Mouse (Mus musculus) limb, embryonic 14.5 days (tissue): ENCODE data around the gene Acad8. TPM values are rescaled to one million over a fixed set of nuclear protein-coding genes. Genes with fewer than 3 reads are reported as not detected.

Source experiments
- ATAC-seq: fragments of 200-750 bp; cut with Nextera tagmentation; 2 replicates; pipeline ENCODE4 v1.8.0; 2017; ENCODE audit warnings: low read depth, moderate number of reproducible peaks, moderate TSS enrichment; ENCODE audit not compliant: low FRiP score
- DNase-seq: peaks from one replicate; pipeline ENCODE4 v3.0.0-alpha.2; 2015; ENCODE audit warnings: low spot score
- H3K27ac ChIP-seq: fragments of 300-500 bp; sonication (generic); replicated peaks from 2 replicates; pipeline ENCODE4 v1.5.1; 2014; ENCODE audit warnings: low read depth, mild to moderate bottlenecking, low read length, moderate library complexity, mixed read lengths
- H3K27me3 ChIP-seq: fragments of 300-500 bp; sonication (generic); 2 replicates; pipeline ENCODE4 v1.6.1; 2014; ENCODE audit warnings: low read length, mixed read lengths; ENCODE audit not compliant: control insufficient read depth, insufficient read depth
- H3K36me3 ChIP-seq: fragments of 300-500 bp; sonication (generic); 2 replicates; pipeline ENCODE4 v1.6.1; 2014; ENCODE audit warnings: mild to moderate bottlenecking, low read length, moderate library complexity, mixed read lengths; ENCODE audit not compliant: control insufficient read depth, insufficient read depth
- H3K4me1 ChIP-seq: fragments of 300-500 bp; sonication (generic); 2 replicates; pipeline ENCODE4 v1.6.1; 2014; ENCODE audit warnings: antibody characterized with exemption, low read length, mixed read lengths; ENCODE audit not compliant: control insufficient read depth, insufficient read depth
- H3K4me2 ChIP-seq: fragments of 300-500 bp; sonication (generic); replicated peaks from 2 replicates; pipeline ENCODE4 v1.6.1; 2014; ENCODE audit warnings: low read depth, mild to moderate bottlenecking, low read length, moderate library complexity; ENCODE audit not compliant: severe bottlenecking
- H3K4me3 ChIP-seq: fragments of 300-500 bp; sonication (generic); replicated peaks from 2 replicates; pipeline ENCODE4 v1.5.1; 2014; ENCODE audit warnings: low read length
- H3K9ac ChIP-seq: fragments of 300-500 bp; sonication (generic); 2 replicates; pipeline ENCODE4 v1.6.1; 2014; ENCODE audit warnings: mild to moderate bottlenecking, low read depth, low read length, moderate library complexity; ENCODE audit not compliant: severe bottlenecking
- H3K9me3 ChIP-seq: fragments of 300-500 bp; sonication (generic); 2 replicates; pipeline ENCODE4 v1.6.1; 2016; ENCODE audit warnings: low read length; ENCODE audit not compliant: control insufficient read depth
- POLR2A ChIP-seq: fragments of 200-500 bp; IDR thresholded peaks from 2 replicates; pipeline ENCODE4 v1.8.0; 2012; ENCODE audit warnings: inconsistent platforms, mild to moderate bottlenecking, moderate library complexity, borderline replicate concordance; ENCODE audit not compliant: insufficient read depth, insufficient read length; ENCODE audit errors: extremely low read depth
- WGBS: fragments of 180-500 bp; shearing (Covaris S2); extraction: QIAGEN DNeasy Blood & Tissue Kit; methylation state at CpG from one replicate; pipeline ENCODE4 v1.1.7; 2014; 5-methylcytosine and 5-hydroxymethylcytosine counted together
- polyA plus RNA-seq, 2 experiments: library from polyadenylated mRNA; depleted of rRNA in 1 of 2; stranded (reverse) in 1 of 2; unstranded in 1 of 2; fragments of >200 nt; fragmentation: Nextera tagmentation in 1 of 2; extraction: Ambion mirVana in 1 of 2; gene quantifications; 2 replicates each; pipeline versions ENCODE4 v1.2.1 to v1.2.3; 2012 to 2014

Acad8 gene
- polyA plus RNA-seq, 2 experiments, result 46.7 to 47.3 TPM

DNA sequence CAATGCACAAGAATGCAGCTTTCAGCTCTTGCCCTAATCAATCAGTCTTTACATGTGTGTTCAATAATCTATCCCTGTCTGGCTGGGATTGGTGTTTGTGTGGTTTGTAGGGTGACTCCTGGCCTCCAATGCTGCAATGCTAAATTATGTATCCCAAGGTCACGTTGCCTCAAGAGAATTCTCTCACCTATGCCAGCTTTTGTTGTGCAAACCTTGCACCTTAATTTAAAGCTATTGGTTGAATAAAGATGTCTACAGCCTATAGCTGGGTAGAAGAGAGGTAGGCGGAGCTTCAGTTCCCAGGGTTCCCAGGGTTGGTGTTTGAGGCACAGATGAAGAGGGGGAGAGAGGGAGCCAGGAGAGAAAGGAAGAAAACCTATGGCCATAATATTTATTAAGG, 1.9 kb downstream of the Acad8 start:
- TF ChIP-seq POLR2A, result no peak
- Histone ChIP-seq H3K4me2 (no peak overlapping the region), H3K27ac (no peak overlapping the region), H3K4me3 (no peak overlapping the region), H3K27me3 (no peaks in the 10 kb centered on the region), H3K9me3 (no peaks in the 10 kb centered on the region), H3K4me1 (peaks cover 20% of the 10 kb centered on the region), H3K9ac (no peak overlapping the region), H3K36me3 (no peaks in the 10 kb centered on the region)
- 88% methylated on average over 2 of the region's 2 CpGs for WGBS
- ATAC-seq, result no peak
- DNase-seq, result no peak

DNA sequence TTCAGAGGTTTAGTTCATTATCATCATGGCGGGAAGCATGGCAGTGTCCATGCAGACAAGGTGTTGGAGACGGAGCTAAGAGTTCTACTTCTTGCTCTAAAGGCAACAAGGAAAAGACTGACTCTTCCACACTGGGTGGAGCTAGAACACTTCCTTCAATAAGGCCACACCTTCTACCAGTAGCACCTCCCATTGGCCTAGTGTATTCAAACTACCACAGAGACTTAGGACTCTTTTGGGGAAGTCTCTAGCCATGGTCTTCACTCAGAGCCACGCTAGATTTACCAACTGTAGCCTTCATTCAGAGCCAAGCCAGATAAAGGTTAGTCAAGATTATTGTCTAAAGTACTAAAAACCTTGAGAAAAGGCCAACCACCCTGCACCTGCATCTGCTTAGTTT, 2.3 kb downstream of the Acad8 start:
- 97% methylated on average over 3 of the region's 3 CpGs for WGBS
- H3K27me3 ChIP-seq, result no peaks in the 10 kb centered on the region
- H3K36me3 ChIP-seq, result no peaks in the 10 kb centered on the region; the same call in 1 of the 2 replicates
- no peak for TF ChIP-seq POLR2A
- no peak overlapping the region for H3K9ac ChIP-seq
- DNase-seq (no peak), ATAC-seq (no peak)
- peaks cover 20% of the 10 kb centered on the region for H3K4me1 ChIP-seq
- no peak overlapping the region for H3K4me2 ChIP-seq
- no peaks in the 10 kb centered on the region for H3K9me3 ChIP-seq
- H3K27ac ChIP-seq, result no peak overlapping the region
- H3K4me3 ChIP-seq, result no peak overlapping the region

DNA sequence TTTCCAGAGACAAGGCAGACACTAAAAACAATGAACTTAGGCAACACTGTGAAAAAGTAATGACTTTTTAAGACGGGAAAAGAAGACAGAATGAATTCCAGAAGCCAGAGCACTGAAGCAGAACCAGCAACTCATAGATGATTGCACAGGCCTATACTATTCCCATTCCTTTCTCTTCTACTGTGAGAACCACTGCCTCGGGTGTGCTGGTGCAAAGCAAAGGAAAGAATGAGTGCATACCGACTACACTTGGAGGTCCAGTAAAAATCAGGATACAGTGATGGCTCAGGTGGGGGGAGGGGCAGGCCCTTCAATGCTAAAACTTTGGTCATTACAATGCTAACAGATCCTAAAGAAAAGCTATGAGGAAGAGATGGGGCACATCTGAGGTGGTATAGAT, 5.5 kb downstream of the Acad8 start:
- Histone ChIP-seq H3K9me3 (no peaks in the 10 kb centered on the region), H3K36me3 (peaks cover 31% of the 10 kb centered on the region), H3K27ac (no peak overlapping the region), H3K4me2 (no peak overlapping the region), H3K4me1 (0 out of 2 replicates have a peak, but pooled peaks cover 5% of the 10 kb centered on the region), H3K4me3 (no peak overlapping the region), H3K9ac (no peak overlapping the region), H3K27me3 (no peaks in the 10 kb centered on the region)
- DNase-seq, result no peak
- 64% methylated on average over 3 of the region's 3 CpGs for WGBS
- TF ChIP-seq POLR2A, result no peak
- no peak for ATAC-seq

DNA sequence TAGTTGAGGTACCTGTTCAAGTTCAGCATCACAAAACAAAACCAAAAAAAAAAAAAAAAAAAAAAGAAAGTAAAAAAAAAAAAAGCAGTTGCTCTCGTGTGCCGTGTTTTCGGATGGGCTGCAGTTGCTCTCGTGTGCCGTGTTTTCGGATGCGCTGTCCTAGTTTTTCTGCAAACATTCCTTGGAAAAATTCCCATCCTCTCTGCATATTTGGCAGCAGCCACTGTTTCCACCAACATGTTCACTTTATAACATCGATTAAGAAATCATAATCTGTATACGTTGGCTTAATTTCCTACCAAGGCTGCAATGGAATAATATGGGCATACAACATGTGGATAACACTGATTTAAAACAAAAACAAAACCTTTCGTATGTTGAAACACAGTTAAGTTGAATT, 6.2 kb downstream of the Acad8 start:
- Histone ChIP-seq H3K9ac (no peak overlapping the region), H3K27me3 (no peaks in the 10 kb centered on the region), H3K9me3 (no peaks in the 10 kb centered on the region), H3K4me2 (no peak overlapping the region), H3K36me3 (peaks cover 38% of the 10 kb centered on the region), H3K27ac (no peak overlapping the region), H3K4me3 (no peak overlapping the region), H3K4me1 (0 out of 2 replicates have a peak, but pooled peaks cover 2% of the 10 kb centered on the region)
- ATAC-seq, result no peak
- 94% methylated on average over 10 of the region's 10 CpGs for WGBS
- DNase-seq, result no peak
- TF ChIP-seq POLR2A, result no peak

DNA sequence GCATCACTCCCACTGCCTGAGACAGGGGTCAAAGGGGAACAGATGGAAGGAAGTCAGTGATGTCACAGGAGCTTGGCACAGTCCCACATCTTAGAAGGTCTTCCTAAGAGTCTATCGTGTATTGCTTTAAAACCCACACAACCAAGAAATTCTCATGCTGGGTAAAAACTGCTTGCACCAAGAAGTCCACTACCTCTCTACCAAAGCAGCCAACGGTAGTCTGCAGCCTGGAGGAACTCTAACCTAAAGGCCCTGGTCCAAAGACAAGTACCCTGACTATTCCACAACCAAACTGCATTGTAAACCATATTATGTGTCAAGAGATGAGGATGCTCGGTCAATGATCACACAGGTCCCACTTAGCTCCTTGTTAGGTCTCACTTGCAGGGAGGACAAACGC, 9.2 kb downstream of the Acad8 start:
- Histone ChIP-seq H3K4me3 (no peak overlapping the region), H3K36me3 (peaks cover 54% of the 10 kb centered on the region), H3K9ac (no peak overlapping the region), H3K4me1 (no peaks in the 10 kb centered on the region), H3K9me3 (no peaks in the 10 kb centered on the region), H3K27ac (no peak overlapping the region), H3K4me2 (no peak overlapping the region), H3K27me3 (no peaks in the 10 kb centered on the region)
- DNase-seq (no peak), ATAC-seq (no peak)
- 93% methylated on average over 4 of the region's 4 CpGs for WGBS
- no peak for TF ChIP-seq POLR2A

DNA sequence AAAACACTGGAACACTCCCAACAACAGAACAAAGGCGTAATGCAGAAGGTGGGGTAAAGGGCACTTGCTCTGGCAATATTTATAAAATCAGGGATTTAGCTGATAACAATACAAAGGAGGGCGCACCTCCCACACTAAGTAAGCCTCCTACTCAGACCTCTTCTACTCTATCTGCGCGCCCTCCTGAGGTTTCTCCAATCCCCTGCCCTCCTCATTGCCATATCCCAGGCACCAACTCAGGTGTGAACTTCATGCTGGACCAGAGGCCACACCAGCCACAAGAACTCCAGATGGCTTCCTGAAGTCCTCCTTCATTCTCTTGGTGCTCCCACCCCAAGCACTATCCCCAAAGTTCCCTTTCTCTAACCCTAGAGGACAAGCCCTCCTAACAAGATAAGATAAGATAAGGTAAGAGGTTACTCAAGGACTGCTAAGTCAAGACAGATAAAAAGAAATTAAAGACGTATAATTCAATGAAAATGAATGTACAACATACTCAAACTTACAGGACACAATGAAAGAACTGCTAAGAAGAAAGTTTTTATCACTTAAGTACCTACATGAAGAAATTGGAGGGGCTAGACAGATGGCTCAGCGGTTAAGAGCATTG, 13.6 kb downstream of the Acad8 start:
- Histone ChIP-seq H3K27ac (no peak overlapping the region), H3K4me3 (no peak overlapping the region), H3K27me3 (no peaks in the 10 kb centered on the region), H3K9me3 (no peaks in the 10 kb centered on the region), H3K4me1 (no peaks in the 10 kb centered on the region), H3K9ac (no peak overlapping the region), H3K4me2 (no peak overlapping the region), H3K36me3 (peaks cover 63% of the 10 kb centered on the region)
- 93% methylated on average over 6 of the region's 6 CpGs for WGBS
- DNase-seq (no peak), ATAC-seq (no peak)
- no peak for TF ChIP-seq POLR2A
